Mouse (Mus musculus): Measurements from ENCODE around the gene Endov.

The Endov gene

DNA sequence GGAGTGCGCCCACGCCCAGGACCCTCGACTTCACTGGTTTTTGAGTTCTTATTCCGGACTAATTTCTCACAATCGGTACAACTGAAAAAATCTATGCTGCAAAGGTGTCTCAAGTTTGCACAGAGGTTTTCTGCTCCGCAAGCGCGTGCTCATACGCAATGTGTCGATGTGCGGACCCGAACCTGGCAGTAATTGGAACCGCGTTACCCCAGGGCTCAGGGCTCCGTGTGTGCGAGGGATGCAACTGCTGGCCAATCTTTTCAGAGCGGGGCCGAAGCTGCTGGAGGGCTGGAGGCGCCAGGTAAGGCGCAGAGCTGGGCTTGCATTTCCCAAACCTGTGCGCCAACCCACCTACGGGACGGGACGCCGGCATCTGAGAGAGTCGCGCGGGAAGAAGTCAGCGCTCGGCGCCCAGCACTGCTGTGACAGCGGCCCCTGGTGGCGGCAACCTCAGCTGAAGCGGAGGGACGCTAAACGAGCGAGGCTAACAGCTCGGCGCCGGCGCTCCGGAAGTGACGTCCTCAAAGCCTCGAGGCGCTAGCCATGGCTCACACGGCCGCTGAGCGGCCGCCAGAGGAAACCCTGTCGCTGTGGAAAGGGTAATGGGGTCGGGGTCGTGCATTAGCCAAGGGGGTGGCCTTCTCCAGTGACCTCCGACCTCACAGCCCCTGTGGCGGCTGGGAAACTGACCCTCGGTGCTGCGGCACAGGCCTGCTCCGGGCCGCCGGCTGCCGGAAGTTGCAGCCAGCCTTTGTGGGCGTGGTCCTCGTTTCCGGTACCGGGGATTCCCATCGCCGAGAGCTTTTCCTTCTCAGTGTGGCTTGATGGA is at the start of gene Endov:
Gene Endov, plus strand, starts transcription at position 487 of the 829 bp plus-strand sequence.
- peak; percentile 99 to 100 for DNase-seq

DNA sequence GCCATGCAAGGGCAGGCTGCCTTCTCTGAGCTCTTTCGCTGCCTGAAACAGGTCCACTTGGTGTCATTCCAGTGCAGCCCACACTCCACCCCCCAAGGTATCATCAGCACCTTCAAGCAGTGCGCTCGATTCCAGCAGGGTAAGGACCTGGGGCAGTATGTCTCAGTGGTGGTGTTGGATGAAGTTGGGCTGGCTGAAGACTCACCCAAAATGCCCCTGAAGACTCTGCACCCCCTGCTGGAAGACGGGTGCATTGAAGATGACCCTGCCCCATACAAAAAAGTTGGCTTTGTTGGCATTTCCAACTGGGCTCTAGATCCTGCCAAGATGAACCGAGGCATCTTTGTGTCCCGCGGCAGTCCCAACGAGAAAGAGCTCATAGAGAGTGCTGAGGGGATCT is 48.9 kb upstream of the Endov start:
- no peak for DNase-seq

- DNase-seq, result no peak
Measured at GRCm38 (mm10) chr11:119443442-119443841, 47.7 kb upstream of the Endov start.

- DNase-seq, result no peak
Measured at GRCm38 (mm10) chr11:119456097-119456496, 35.0 kb upstream of the Endov start.

DNA sequence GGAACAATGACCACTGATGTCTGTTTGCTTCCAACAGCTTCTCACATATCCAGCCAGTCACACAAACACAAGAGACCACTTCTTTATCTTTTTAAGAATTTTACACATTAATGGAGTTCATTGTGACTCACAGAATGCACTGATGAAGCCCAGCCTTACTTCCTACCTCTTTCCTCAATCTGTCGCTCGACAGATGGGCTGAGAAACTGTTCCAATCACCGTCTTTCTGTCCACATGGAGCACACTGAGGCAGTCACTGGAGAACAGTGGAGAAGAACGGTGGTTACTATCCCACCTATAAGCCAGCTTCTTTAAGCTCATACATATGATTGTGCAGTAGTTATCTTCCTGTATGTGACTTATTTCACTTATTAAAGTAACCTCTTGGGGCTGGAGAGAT is 13.3 kb upstream of the Endov start:
- no peak for DNase-seq

DNA sequence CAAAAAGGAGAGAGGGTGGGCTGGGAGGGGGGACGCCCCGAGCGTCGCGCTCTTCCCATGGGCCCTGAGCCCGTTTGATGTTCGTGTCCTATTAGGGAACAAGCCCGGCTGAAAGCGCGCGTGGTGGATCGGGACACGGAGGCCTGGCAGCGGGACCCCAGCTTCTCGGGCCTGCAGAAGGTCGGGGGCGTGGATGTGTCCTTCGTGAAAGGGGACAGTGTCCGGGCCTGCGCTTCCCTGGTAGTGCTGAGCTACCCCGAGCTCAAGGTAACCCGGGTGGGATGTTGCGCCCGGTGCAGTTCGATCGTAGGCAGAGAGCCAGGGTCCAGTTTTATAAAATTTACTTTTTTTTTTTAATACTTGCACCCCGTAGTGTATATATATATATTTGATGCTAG is 542 bp downstream of the Endov start:
- DNase-seq, result peak in 1 of 2 experiments; percentile 36

GRCm38 (mm10) chr11:119492830-119493229 is 1.7 kb downstream of the Endov start:
- DNase-seq, result no peak

DNA sequence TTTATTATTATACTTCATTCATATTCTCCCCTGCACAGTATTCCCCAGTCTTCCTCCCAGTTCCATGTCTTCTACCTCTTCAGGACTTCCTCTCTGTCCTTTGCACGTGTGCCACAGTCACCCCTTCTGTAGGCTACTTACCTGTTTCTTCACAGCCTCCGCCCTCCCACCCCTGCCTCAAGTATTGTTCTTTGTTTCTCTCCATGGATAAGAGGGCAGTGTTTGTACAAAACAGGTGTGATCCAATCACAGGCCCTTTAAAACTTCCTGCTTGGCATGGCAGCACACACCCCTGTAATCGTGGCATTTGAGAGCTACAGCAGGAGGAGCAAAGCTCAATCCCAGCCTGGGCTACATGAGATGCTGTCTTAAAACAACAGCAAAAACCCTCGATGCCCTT is 2.4 kb downstream of the Endov start:
- no peak for DNase-seq

- DNase-seq, result no peak
Measured at GRCm38 (mm10) chr11:119496147-119496546, 5.0 kb downstream of the Endov start.

DNA sequence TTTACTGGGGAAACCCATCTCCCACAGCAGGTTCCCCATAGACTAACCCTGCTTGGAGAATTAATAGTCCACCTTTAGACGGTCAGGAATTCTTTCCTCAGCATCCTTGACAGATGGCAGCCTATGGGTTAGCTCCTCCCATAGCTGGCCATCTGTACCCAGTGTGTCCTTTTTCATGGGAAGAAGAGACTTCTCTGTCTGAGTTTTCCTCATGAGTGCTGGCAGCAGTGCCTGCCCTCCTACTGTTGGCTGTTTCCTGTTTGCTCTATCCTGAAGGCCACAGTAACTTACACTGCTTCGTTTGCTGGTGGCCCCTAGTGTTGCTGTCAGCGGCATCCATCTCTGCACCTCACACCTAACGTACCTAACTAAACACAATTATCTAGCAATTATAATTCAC is 6.3 kb downstream of the Endov start:
- DNase-seq, result peak; percentile 52 to 63

DNA sequence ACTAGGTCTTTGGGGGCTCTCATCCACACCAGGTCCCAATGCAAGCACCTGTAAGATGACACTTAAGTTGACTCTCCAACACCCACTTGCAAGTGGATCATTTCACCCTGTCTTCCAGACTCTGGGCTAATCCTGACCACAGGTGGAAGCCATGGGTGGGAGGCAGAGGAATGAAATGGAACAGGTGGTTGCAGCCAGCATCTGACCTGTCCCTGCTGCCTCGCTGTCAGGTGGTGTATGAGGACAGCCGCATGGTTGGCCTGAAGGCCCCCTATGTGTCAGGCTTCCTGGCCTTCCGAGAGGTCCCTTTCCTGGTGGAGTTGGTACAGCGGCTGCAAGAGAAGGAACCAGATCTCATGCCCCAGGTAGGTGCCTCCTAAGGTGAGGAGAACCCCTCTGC is 8.2 kb downstream of the Endov start:
- no peak for DNase-seq

GRCm38 (mm10) chr11:119500011-119500410 is 8.9 kb downstream of the Endov start:
- DNase-seq, result no peak

DNA sequence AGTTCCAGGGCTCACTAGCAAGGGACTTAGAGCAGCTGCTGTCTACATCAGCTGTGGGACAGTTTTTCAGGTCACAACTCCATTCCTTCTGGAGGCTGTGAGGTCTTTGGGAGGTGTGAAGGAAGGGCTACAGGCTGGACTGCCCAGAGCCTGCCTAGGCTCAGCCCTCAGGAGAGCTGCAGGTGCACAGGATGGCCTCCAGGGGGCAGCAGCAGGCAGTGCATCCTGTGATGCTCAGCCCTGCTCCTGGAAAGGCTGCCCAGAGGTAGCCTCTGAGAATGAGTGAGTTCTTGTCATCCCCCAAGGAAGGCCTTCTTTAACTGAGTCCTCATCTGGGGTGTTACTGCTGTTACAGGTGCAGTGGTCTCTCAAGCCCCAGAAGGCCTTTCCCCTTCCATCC is 12.5 kb downstream of the Endov start:
- peak; percentile 88 to 90 for DNase-seq

DNA sequence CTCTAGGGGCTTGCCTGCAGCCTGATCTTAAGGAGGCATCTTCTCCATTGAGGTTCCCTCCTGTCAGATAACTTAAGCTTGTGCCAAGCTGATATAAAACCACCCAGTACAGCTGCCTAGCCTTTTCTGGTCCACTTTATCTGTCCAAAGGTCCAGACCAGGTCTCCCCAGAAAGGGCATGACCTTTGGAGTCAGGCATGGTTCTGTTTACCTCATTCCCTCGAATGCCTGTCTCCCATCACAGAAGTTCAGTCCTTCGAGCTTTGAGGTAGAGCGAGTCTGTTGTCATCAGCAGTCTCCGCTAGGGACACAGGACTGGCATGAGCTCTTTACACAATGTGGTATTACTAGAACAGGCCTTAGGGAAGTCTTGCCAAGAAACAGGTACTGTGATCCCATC is 15.2 kb downstream of the Endov start:
- no peak for DNase-seq

GRCm38 (mm10) chr11:119507772-119508171 is 16.6 kb downstream of the Endov start:
- no peak for DNase-seq

DNA sequence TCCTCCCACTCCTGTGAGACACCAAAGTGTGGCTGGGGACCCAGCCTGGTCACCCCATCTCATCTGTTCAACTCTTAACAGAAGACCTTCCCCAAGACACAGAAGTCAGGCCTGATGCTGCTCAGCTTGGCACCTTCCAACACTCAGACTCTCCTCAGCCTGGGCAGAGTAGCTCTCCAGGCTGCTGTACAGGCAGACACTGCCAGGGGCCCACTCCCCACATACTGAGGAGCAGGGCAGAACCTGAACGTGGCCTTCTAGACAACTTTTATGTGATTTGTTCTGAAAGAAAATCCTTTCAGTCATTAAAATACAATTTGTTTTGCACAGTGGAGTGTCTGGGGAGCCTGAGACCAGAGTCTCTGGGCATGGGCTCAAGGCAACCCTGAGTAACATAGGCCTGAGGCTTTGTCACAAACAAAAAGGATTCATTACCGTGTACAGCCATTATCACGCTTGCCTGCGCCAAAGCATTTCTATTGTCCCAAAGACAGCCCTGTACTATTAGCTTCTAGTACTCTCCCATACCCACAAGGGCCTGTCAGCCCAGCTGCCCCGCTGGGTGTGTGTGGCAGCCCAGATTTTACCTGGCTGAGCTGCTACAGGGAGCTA is 18.1 kb downstream of the Endov start:
- no peak for DNase-seq

DNA sequence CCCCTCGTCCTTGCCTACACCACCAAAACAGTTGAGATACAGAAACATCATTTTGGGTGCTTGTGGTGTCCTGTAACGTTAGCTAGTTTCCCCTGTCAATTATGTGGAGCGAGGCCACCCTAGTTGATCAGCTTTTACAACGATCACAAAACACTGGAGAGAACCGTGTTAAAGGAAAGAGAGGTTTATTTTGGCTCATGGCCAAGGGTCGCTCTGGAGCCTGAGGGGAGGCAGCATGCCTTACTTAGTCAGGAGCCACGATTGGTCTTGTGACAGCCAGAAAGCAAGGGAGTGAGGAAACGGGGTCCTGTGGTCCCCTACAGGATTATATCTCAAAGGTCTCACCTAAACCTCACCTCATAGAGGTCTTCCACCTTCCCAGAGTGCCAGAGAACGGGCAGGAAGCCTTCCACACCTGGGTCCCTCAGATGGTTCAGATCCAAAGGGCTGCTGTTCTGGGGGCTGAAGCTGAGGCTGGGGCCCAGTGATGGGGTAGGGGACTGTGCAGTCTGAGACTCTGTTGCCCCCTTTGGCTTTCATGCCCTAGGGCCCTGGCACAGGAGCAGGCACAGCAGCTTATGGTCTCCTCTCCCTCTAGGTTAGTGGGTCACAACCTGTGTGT is 22.0 kb downstream of the Endov start:
- no peak for DNase-seq

- peak; percentile 82 to 87 for DNase-seq
Measured at GRCm38 (mm10) chr11:119514108-119514860, 23.1 kb downstream of the Endov start.

GRCm38 (mm10) chr11:119514967-119515636 is 24.0 kb downstream of the Endov start:
- peak; percentile 96 to 97 for DNase-seq

DNA sequence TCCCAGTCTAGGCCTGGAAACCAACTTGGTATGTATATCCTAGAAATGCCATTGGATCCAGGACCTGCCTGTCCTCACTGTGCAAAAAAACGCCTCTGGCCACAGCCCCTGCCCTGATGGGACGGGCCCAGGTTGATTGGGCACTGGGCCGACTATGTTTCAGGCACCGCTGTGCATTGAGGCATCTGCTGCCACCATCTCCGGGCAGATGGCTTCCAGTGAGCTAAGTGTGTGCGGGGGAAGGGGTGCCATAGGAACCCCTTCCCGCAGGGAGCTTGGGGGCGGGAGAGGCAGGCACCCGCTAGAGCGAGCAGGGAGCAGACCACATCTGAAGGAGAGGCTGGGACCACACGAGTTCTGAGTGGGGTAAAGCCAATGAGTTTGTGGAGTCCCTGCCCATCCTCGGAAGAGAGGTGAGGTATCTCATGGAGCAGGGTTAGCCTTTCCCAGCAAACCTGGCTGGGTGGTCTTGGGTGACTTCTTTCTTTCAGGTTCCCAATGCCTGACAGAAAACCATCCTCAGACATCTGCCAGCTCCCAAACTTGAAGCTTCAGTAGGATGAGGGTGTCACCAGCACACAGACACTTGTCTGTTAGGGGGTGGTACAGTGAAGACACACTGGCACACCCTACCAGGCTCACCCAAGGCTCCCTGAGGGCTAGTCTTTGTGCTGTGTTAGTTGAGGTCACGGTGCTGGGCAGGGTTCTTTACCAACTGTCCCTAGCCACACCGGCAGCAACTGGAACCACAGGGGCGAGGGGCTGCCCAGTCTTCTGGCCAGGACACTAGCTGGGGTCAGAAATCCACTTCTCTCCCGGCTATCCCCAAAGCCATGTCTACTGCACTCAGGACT is 24.9 kb downstream of the Endov start:
- peak; percentile 31 to 50 for DNase-seq

DNA sequence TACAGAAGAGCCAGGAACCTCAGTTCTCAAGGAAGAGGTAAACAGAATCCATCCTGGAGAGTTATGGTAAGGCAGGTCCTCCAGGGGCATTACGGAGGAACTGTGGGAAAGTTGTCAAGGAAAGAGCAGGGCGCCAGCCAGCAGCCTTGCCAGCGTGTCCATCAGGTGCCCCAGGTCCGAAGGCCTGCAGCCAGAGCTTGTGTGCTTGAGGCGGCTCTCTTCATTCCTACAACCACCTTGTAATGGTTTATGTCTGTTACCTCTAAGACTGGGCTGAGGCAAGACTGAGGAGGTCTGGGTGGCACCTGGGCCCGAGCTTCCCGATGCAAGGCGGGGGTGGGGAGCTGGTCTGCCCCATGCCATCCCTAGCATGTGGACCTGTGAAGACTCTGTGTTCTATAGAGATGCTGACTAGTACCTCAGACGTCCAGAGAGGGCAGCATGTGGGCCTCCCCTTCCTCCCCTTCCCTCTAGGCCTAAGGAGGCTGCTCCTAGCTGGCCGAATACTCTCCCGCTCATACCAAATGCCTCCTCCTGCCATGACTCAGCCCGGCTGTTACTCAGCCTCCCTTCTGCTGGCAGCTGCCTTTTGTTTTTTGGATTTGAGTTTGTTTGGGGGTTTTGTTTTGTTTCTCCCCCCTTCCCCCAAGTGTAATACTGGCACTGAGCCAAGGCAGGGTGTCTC is 25.7 kb downstream of the Endov start:
- DNase-seq, result peak; percentile 62 to 71
